Comparison of ENCODE assay signal across 8 mouse cellular contexts in the genomic region with DNA sequence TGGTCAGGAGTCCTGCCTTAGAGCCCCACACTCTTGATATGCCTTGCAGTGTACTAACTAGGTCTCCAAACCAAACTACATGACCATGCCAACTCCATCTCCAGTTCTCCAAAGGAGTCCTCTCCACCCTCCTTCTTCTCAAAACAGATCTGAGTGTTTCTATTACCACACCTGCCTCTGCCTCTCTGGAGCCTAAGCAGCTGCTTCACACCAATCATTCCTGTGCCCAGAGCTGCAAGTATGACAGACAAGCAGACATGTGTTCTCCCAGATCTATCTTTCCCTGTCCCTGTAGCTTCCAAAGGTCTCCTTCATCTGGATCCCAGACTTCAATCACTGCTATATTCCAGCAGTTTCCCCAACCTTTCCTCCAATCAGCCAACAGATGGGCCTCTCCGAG. TPM values are rescaled to one million over a fixed set of nuclear protein-coding genes. Genes with fewer than 3 reads are reported as not detected.
DNase-seq lines count a peak whose midpoint lies in the region; ATAC-seq and TF ChIP-seq lines count a peak whose summit lies in the region.

No protein-coding gene starts in this region.

- H3K4me2 ChIP-seq in heart, embryonic 13.5 days: peak overlapping the region; percentile 98
- peak overlapping the region; percentile 96 for H3K4me2 ChIP-seq in forebrain, embryonic 14.5 days (ENCODE audit: low read length)
- peak overlapping the region; percentile 93 for H3K4me2 ChIP-seq in liver, embryonic 15.5 days

- peaks cover 55% of the 10 kb centered on the region for H3K4me1 ChIP-seq in heart, embryonic 13.5 days
- H3K4me1 ChIP-seq in E14TG2a.4 (replicated peaks; ENCODE audit: low read depth, low read length): peaks cover 60% of the 10 kb centered on the region
- H3K4me1 ChIP-seq in forebrain, embryonic 14.5 days (ENCODE audit: control insufficient read depth, insufficient read depth, low read length): peaks cover 17% of the 10 kb centered on the region
- H3K4me1 ChIP-seq in liver, embryonic 15.5 days (replicated peaks): peaks cover 72% of the 10 kb centered on the region

- no peaks in the 10 kb centered on the region for H3K9me3 ChIP-seq in heart, embryonic 13.5 days
- no peaks in the 10 kb centered on the region for H3K9me3 ChIP-seq in E14TG2a.4 (ENCODE audit: low read length)
- no peaks in the 10 kb centered on the region for H3K9me3 ChIP-seq in forebrain, embryonic 14.5 days (replicated peaks; ENCODE audit: control insufficient read depth, low read length)
- no peaks in the 10 kb centered on the region for H3K9me3 ChIP-seq in liver, embryonic 15.5 days (replicated peaks)

- peak overlapping the region; percentile 97 for H3K27ac ChIP-seq in heart, embryonic 13.5 days (replicated peaks)
- no peak overlapping the region for H3K27ac ChIP-seq in forebrain, embryonic 14.5 days (ENCODE audit: low read depth, low read length)
- H3K27ac ChIP-seq in liver, embryonic 15.5 days (replicated peaks): peak overlapping the region; percentile 98

- peak overlapping the region; percentile 90 for H3K9ac ChIP-seq in heart, embryonic 13.5 days
- H3K9ac ChIP-seq in forebrain, embryonic 14.5 days (ENCODE audit: low read length): peak overlapping the region; percentile 79
- H3K9ac ChIP-seq in liver, embryonic 15.5 days: peak overlapping the region; percentile 93

- no peaks in the 10 kb centered on the region for H3K27me3 ChIP-seq in heart, embryonic 13.5 days (replicated peaks)
- no peaks in the 10 kb centered on the region for H3K27me3 ChIP-seq in E14TG2a.4 (ENCODE audit: insufficient read depth, low read length)
- H3K27me3 ChIP-seq in forebrain, embryonic 14.5 days (replicated peaks; ENCODE audit: control insufficient read depth, insufficient read depth, low read length): no peaks in the 10 kb centered on the region
- no peaks in the 10 kb centered on the region for H3K27me3 ChIP-seq in liver, embryonic 15.5 days

- intact Hi-C loops in heart, postnatal 10 days (cut with DNase I): loop anchor here (10.0 kb wide), 1 partner anchor 278 kb away; the partner anchor contains the start of gene Nelfa

- no peak for DNase-seq in heart, postnatal 10 days
- DNase-seq in forebrain, embryonic 14.5 days (ENCODE audit: low spot score): no peak
- no peak for DNase-seq in thymus, adult 18-20 months
- no peak for DNase-seq in cerebellum, adult 18-20 months
- no peak for DNase-seq in urinary bladder, postnatal 10 days (ENCODE audit: low spot score)

- peaks cover 42% of the 10 kb centered on the region for H3K36me3 ChIP-seq in heart, embryonic 13.5 days
- peaks cover 55% of the 10 kb centered on the region for H3K36me3 ChIP-seq in E14TG2a.4 (ENCODE audit: insufficient read depth, low read length)
- peaks cover 31% of the 10 kb centered on the region for H3K36me3 ChIP-seq in forebrain, embryonic 14.5 days (ENCODE audit: control insufficient read depth, insufficient read depth, low read length)
- H3K36me3 ChIP-seq in liver, embryonic 15.5 days (replicated peaks): peaks cover 47% of the 10 kb centered on the region

- TF ChIP-seq CTCF in E14TG2a.4 (conservative IDR thresholded peaks at IDR 0.05; ENCODE audit: low read length): no peak

- H3K4me3 ChIP-seq in heart, embryonic 13.5 days: peak overlapping the region; percentile 75
- peak overlapping the region; percentile 95 for H3K4me3 ChIP-seq in E14TG2a.4 (replicated peaks; ENCODE audit: low read length)
- peak overlapping the region; percentile 73 for H3K4me3 ChIP-seq in forebrain, embryonic 14.5 days (ENCODE audit: low read depth, low read length)
- peak overlapping the region; percentile 96 for H3K4me3 ChIP-seq in liver, embryonic 15.5 days (replicated peaks)

- no peak for ATAC-seq in heart, embryonic 13.5 days (ENCODE audit: extremely low read depth, insufficient number of reproducible peaks, low FRiP score, low TSS enrichment)
- ATAC-seq in forebrain, embryonic 14.5 days: no peak
- ATAC-seq in liver, embryonic 15.5 days (ENCODE audit: insufficient read depth): no peak

- 13% methylated on average over 1 of the region's 1 CpGs for WGBS in heart, embryonic 13.5 days
- 48% methylated on average over 1 of the region's 1 CpGs for WGBS in forebrain, embryonic 14.5 days
- WGBS in liver, embryonic 15.5 days (ENCODE audit: insufficient replicate concordance): 19% methylated on average over 1 of the region's 1 CpGs

RNA-seq across cellular contexts. Expression of gene Tacc3, which starts 1.2 kb away (rescaled TPM):
- polyA plus RNA-seq in heart, embryonic 13.5 days (2015; fragmentation: Nextera tagmentation; extraction: Ambion mirVana): 122 and 125 TPM in 2 replicates
- 10 to 100 TPM; 16.8 to 20.7 TPM for total RNA-seq in heart, postnatal 10 days (2021)
- polyA plus RNA-seq in forebrain, embryonic 14.5 days (2014; fragmentation: Nextera tagmentation; extraction: Ambion mirVana): 94.5 and 98.2 TPM in 2 replicates
- 134 and 140 TPM in 2 replicates for polyA plus RNA-seq in liver, embryonic 15.5 days (2015; fragmentation: Nextera tagmentation; extraction: Ambion mirVana)

RNA-seq across cellular contexts. Expression of gene Tmem129, which starts 1.5 kb away (rescaled TPM):
- 32.0 and 33.0 TPM in 2 replicates for polyA plus RNA-seq in heart, embryonic 13.5 days (2015; fragmentation: Nextera tagmentation; extraction: Ambion mirVana)
- 10 to 100 TPM; 16.5 to 20.8 TPM for total RNA-seq in heart, postnatal 10 days (2021)
- polyA plus RNA-seq in forebrain, embryonic 14.5 days (2014; fragmentation: Nextera tagmentation; extraction: Ambion mirVana): 35.8 and 39.5 TPM in 2 replicates
- 20.6 and 23.1 TPM in 2 replicates for polyA plus RNA-seq in liver, embryonic 15.5 days (2015; fragmentation: Nextera tagmentation; extraction: Ambion mirVana)

RNA-seq across cellular contexts. Expression of gene Slbp, which starts 4.4 kb away (rescaled TPM):
- polyA plus RNA-seq in heart, embryonic 13.5 days (2015; fragmentation: Nextera tagmentation; extraction: Ambion mirVana): 114 and 121 TPM in 2 replicates
- 10 to 100 TPM; 27.6 to 29.5 TPM for total RNA-seq in heart, postnatal 10 days (2021)
- polyA plus RNA-seq in forebrain, embryonic 14.5 days (2014; fragmentation: Nextera tagmentation; extraction: Ambion mirVana): 154 and 159 TPM in 2 replicates
- polyA plus RNA-seq in liver, embryonic 15.5 days (2015; fragmentation: Nextera tagmentation; extraction: Ambion mirVana): 246 and 270 TPM in 2 replicates

RNA-seq across cellular contexts. Expression of gene Gm9903, which starts 27.0 kb away (rescaled TPM):
- 0.83 and 1.2 TPM in 2 replicates for polyA plus RNA-seq in heart, embryonic 13.5 days (2015; fragmentation: Nextera tagmentation; extraction: Ambion mirVana)
- total RNA-seq in heart, postnatal 10 days (2021): 1 to 10 TPM; 1.2 TPM
- polyA plus RNA-seq in forebrain, embryonic 14.5 days (2014; fragmentation: Nextera tagmentation; extraction: Ambion mirVana): 0.45 and 0.48 TPM in 2 replicates
- 0.08 TPM in 2 replicates for polyA plus RNA-seq in liver, embryonic 15.5 days (2015; fragmentation: Nextera tagmentation; extraction: Ambion mirVana)

RNA-seq across cellular contexts. Expression of gene Fam53a, which starts 27.3 kb away (rescaled TPM):
- 46.9 and 50.2 TPM in 2 replicates for polyA plus RNA-seq in heart, embryonic 13.5 days (2015; fragmentation: Nextera tagmentation; extraction: Ambion mirVana)
- 10 to 100 TPM; 33.5 to 34.1 TPM for total RNA-seq in heart, postnatal 10 days (2021)
- polyA plus RNA-seq in forebrain, embryonic 14.5 days (2014; fragmentation: Nextera tagmentation; extraction: Ambion mirVana): 46.3 and 46.9 TPM in 2 replicates
- 18.3 and 19.7 TPM in 2 replicates for polyA plus RNA-seq in liver, embryonic 15.5 days (2015; fragmentation: Nextera tagmentation; extraction: Ambion mirVana)
